Mouse (Mus musculus): Measurements from ENCODE around the gene Gkap1.

DNA sequence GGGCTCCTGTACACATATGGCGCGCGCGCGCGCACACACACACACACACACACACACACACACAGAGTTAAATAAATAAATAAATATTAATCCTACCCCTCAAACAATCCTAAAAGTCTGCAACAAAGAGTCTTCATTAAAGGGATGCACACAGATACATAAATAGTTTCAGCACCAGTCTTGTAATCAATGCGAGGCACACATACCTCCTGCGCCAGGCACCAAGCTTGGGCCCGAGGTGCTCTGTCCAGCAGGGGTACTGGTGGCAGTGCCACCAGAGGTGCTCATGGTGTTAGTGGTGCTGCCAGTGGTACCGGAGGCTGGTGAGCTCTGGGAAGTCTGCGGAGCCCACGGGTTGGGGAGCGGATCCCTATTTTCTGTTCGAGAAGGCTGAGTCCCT, 84.0 kb downstream of the Gkap1 start:
- TF ChIP-seq POLR2A (IDR thresholded peaks at IDR 0.05; ENCODE audit: low read depth, low read length), result no peak
- no peak for TF ChIP-seq CTCF (IDR thresholded peaks at IDR 0.05; ENCODE audit: extremely low read depth, insufficient read depth, insufficient read length, insufficient replicate concordance)

Data from spleen, adult 2 months (tissue).